Mouse (Mus musculus) heart, adult 2 months (tissue): ENCODE data around the gene Tufm.

Source experiments
- EP300 ChIP-seq: fragments of 200-500 bp; IDR thresholded peaks from 2 replicates; pipeline ENCODE4 v1.6.1; 2011; ENCODE audit warnings: low read depth, low read length, control low read depth; ENCODE audit not compliant: insufficient read depth
- POLR2A ChIP-seq: fragments of 200-500 bp; IDR thresholded peaks from 2 replicates; pipeline ENCODE4 v1.6.1; 2011; ENCODE audit warnings: mild to moderate bottlenecking, low read depth, low read length, control low read depth; ENCODE audit not compliant: insufficient read depth

- TF ChIP-seq EP300 = no peak
- no peak for TF ChIP-seq POLR2A
These were observed 37.2 kb upstream of the Tufm start for GRCm38 (mm10) chr7:126449991-126450390.
